17 mouse cellular contexts compared by ENCODE assay signal in genomic region chr10:69746730-69747129, GRCm38 (mm10).
DNase-seq lines count a peak whose midpoint lies in the region; ATAC-seq and TF ChIP-seq lines count a peak whose summit lies in the region.
"Had no signal": no experiment of that assay in that cellular context is flagged by ENCODE, and none has a peak within 500 bp of the region (broad histone marks: within the 10 kb centered on the region; RNA-seq: fewer than 3 reads in every experiment).

No protein-coding gene starts in this region.

- no peak overlapping the region for H3K4me2 ChIP-seq in forebrain, embryonic 16.5 days (ENCODE audit: low read length)
- no peak overlapping the region for H3K4me2 ChIP-seq in forebrain, embryonic 12.5 days
- no peak overlapping the region for H3K4me2 ChIP-seq in myocyte (ENCODE audit: low read depth)

- H3K79me2 ChIP-seq in C2C12 (ENCODE audit: control insufficient read depth, insufficient read depth) (no peaks in the 10 kb centered on the region), myocyte (ENCODE audit: control insufficient read depth, insufficient read depth) (no peaks in the 10 kb centered on the region)

- 41% methylated on average over 5 of the region's 5 CpGs for WGBS in forebrain, embryonic 16.5 days
- 66% methylated on average over 5 of the region's 5 CpGs for WGBS in forebrain, embryonic 12.5 days

- peak overlapping the region; percentile 34 for H3K27ac ChIP-seq in forebrain, embryonic 16.5 days (ENCODE audit: low read length)
- no peak overlapping the region for H3K27ac ChIP-seq in forebrain, embryonic 12.5 days

- no peak overlapping the region for H3K9ac ChIP-seq in forebrain, embryonic 16.5 days (replicated peaks; ENCODE audit: low read depth, low read length)
- no peak overlapping the region for H3K9ac ChIP-seq in forebrain, embryonic 12.5 days

- no peak overlapping the region for H3ac ChIP-seq in C2C12 (ENCODE audit: control insufficient read depth, insufficient read length, low read depth)
- H3ac ChIP-seq in myocyte (ENCODE audit: control insufficient read depth, insufficient read length), result no peak overlapping the region

- TF ChIP-seq POLR2A in myocyte (IDR thresholded peaks at IDR 0.05; ENCODE audit: insufficient read length, low read depth), result no peak

- no peaks in the 10 kb centered on the region for H3K79me3 ChIP-seq in C2C12 (ENCODE audit: low read depth)

- no peak for TF ChIP-seq CTCF in C2C12 (IDR thresholded peaks at IDR 0.05; ENCODE audit: control insufficient read depth, insufficient read depth, insufficient read length)

- H3K36me3 ChIP-seq in forebrain, embryonic 16.5 days (ENCODE audit: control insufficient read depth, insufficient read depth), result no peaks in the 10 kb centered on the region
- no peaks in the 10 kb centered on the region for H3K36me3 ChIP-seq in forebrain, embryonic 12.5 days (replicated peaks)
- H3K36me3 ChIP-seq in C2C12 (ENCODE audit: control insufficient read depth, insufficient read depth), result no peaks in the 10 kb centered on the region
- no peaks in the 10 kb centered on the region for H3K36me3 ChIP-seq in myocyte (ENCODE audit: control insufficient read depth, insufficient read depth)

- ATAC-seq in forebrain, embryonic 16.5 days, result no peak
- ATAC-seq in forebrain, embryonic 12.5 days (ENCODE audit: low FRiP score), result no peak
- ATAC-seq: CD4-positive, CD25-positive, alpha-beta regulatory T cell, adult 4 months; Patski had no signal

- no peaks in the 10 kb centered on the region for H3K27me3 ChIP-seq in forebrain, embryonic 16.5 days (replicated peaks; ENCODE audit: control insufficient read depth, insufficient read depth, low read length)
- H3K27me3 ChIP-seq in forebrain, embryonic 12.5 days, result no peaks in the 10 kb centered on the region
- H3K27me3 ChIP-seq in C2C12 (ENCODE audit: control insufficient read depth, insufficient read depth, insufficient read length) (no peaks in the 10 kb centered on the region), myocyte (ENCODE audit: control insufficient read depth, insufficient read depth, insufficient read length) (no peaks in the 10 kb centered on the region)
- H3K27me3 ChIP-seq: megakaryocyte, embryonic 14.5 days; Patski had no signal

- H3K9me3 ChIP-seq in forebrain, embryonic 16.5 days (ENCODE audit: control insufficient read depth, low read length), result no peaks in the 10 kb centered on the region
- H3K9me3 ChIP-seq in forebrain, embryonic 12.5 days, result no peaks in the 10 kb centered on the region

- peak; percentile 31 to 45 for DNase-seq in layer of hippocampus, postnatal 36 days
- no peak for DNase-seq in layer of hippocampus, adult 9-11 months
- no peak for DNase-seq in thymus, postnatal 14 days
- no peak for DNase-seq in adipocyte (ENCODE audit: low spot score)
- DNase-seq: adrenal gland, adult 8-10 months; cerebellum, postnatal 10 days; heart, postnatal 14 days; kidney, adult 8-10 months; lung, adult 18-20 months; right cerebral cortex, postnatal 25 days had no signal

- H3K4me3 ChIP-seq in forebrain, embryonic 16.5 days (replicated peaks; ENCODE audit: low read length), result no peak overlapping the region
- H3K4me3 ChIP-seq in forebrain, embryonic 12.5 days (replicated peaks), result no peak overlapping the region
- H3K4me3 ChIP-seq in C2C12 (ENCODE audit: insufficient read depth, poor library complexity, severe bottlenecking), result no peak overlapping the region
- no peak overlapping the region for H3K4me3 ChIP-seq in myocyte
- H3K4me3 ChIP-seq: megakaryocyte, embryonic 14.5 days had no signal

- H3K4me1 ChIP-seq in forebrain, embryonic 16.5 days (replicated peaks; ENCODE audit: control insufficient read depth, insufficient read depth, low read length), result peaks cover 38% of the 10 kb centered on the region
- H3K4me1 ChIP-seq in forebrain, embryonic 12.5 days, result peaks cover 37% of the 10 kb centered on the region
- H3K4me1 ChIP-seq: megakaryocyte, embryonic 14.5 days had no signal

TF ChIP-seq in C2C12, 6 proteins besides CTCF, POLR2A, EP300 and RAD21:
- TF ChIP-seq MYOD1 (IDR thresholded peaks at IDR 0.05; ENCODE audit: control insufficient read depth, insufficient read length, low read depth) (peak; percentile 51), MYOG (IDR thresholded peaks at IDR 0.05; ENCODE audit: control insufficient read depth, extremely low read depth, insufficient read length) (no peak)
TF ChIP-seq in C2C12: peak in this region for 1.

TF ChIP-seq in myocyte, 11 proteins besides CTCF, POLR2A, EP300 and RAD21:
- TF ChIP-seq CEBPB (IDR thresholded peaks at IDR 0.05; ENCODE audit: insufficient read depth, poor library complexity, severe bottlenecking) (no peak), MYOD1 (IDR thresholded peaks at IDR 0.05; ENCODE audit: control insufficient read depth in 1 of 3, insufficient read length in 2 of 3, low read depth in 2 of 3) (peak in 2 of 3 experiments; percentile 71 to 77), MAX (IDR thresholded peaks at IDR 0.05; ENCODE audit: low read depth) (no peak), E2F4 (IDR thresholded peaks at IDR 0.05; ENCODE audit: insufficient read depth) (no peak), MYOG (IDR thresholded peaks at IDR 0.05; ENCODE audit: control insufficient read depth in 1 of 3, insufficient read depth in 1 of 3, insufficient read length in 2 of 3, low read depth in 2 of 3) (peak in 2 of 3 experiments; percentile 73 to 85), TCF3 (IDR thresholded peaks at IDR 0.05; ENCODE audit: insufficient read length, low read depth) (peak; percentile 72), SRF (IDR thresholded peaks at IDR 0.05; ENCODE audit: control insufficient read depth, insufficient read length, low read depth) (no peak), REST (IDR thresholded peaks at IDR 0.05; ENCODE audit: insufficient read depth, insufficient read length) (no peak), POLR2AphosphoS2 (IDR thresholded peaks at IDR 0.05; ENCODE audit: insufficient read length, low read depth) (no peak), TCF12 (IDR thresholded peaks at IDR 0.05; ENCODE audit: insufficient read depth, poor library complexity, severe bottlenecking) (peak; percentile 51), USF1 (IDR thresholded peaks at IDR 0.05; ENCODE audit: low read depth) (no peak)

Comparison
In these comparisons a context has a peak if more than half of its experiments do, and no peak if none do; other contexts are left out.
1. DNase-seq: peak in layer of hippocampus, postnatal 36 days (2 of 2); none in layer of hippocampus, adult 9-11 months (single experiment), thymus, postnatal 14 days (single experiment) and adipocyte (single experiment).